Mouse (Mus musculus) lung, adult 2 months (tissue): ENCODE results near the gene Tprg.

ENCODE experiments used
- CTCF ChIP-seq: fragments of 200-500 bp; IDR thresholded peaks from 2 replicates; pipeline ENCODE4 v1.5.1; 2011; ENCODE audit warnings: mild to moderate bottlenecking, low read length, control low read depth; ENCODE audit not compliant: insufficient read depth
- POLR2A ChIP-seq: fragments of 200-500 bp; IDR thresholded peaks from 2 replicates; pipeline ENCODE4 v1.6.1; 2011; ENCODE audit warnings: low read depth, mild to moderate bottlenecking, control low read depth, low read length, borderline replicate concordance; ENCODE audit errors: extremely low read depth

- TF ChIP-seq CTCF (no peak), POLR2A (no peak)
These were observed 31.4 kb upstream of the Tprg start for GRCm38 (mm10) chr16:25255186-25255585.
